Mouse (Mus musculus): ENCODE results near the gene Edn1. TPM values are rescaled to one million over a fixed set of nuclear protein-coding genes. Genes with fewer than 3 reads are reported as not detected.

Edn1 gene
- total RNA-seq, 2 experiments from 2014 or later = 2.0 to 2.1 TPM

- no peak for DNase-seq (ENCODE audit: low spot score in 2 of 2)
Observed at GRCm38 (mm10) chr13:42309804-42310203, 8.5 kb downstream of the Edn1 start.

GRCm38 (mm10) chr13:42315628-42316027, 14.4 kb downstream of the Edn1 start:
- DNase-seq (ENCODE audit: low spot score in 2 of 2) = no peak

- no peak for DNase-seq (ENCODE audit: low spot score in 2 of 2)
Observed at GRCm38 (mm10) chr13:42317808-42318207, 16.5 kb downstream of the Edn1 start.

- no peak for DNase-seq (ENCODE audit: low spot score in 2 of 2)
Observed at GRCm38 (mm10) chr13:42328576-42328975, 27.3 kb downstream of the Edn1 start.

DNA sequence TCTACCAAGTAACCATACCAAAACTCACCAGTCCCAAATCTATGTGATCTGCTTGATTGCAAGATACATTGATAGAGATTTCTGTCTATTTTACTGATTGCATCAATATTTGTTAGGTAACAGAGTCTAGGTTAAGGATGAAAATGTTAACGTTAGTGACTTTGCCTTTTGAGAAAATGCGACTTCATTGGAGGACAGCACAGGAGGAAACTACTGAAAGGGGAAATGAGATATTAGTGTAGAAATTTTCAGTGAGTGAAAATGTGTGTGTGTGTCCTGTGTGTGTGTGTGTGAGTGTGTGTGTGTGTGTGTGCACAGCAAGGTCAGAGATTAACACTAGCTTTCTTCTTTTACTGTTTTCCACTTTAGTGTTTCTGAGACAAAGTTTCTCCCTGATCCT, 29.8 kb downstream of the Edn1 start:
- DNase-seq (ENCODE audit: low spot score in 2 of 2) = no peak

GRCm38 (mm10) chr13:42334981-42335380, 33.7 kb downstream of the Edn1 start:
- no peak for DNase-seq (ENCODE audit: low spot score in 2 of 2)

DNA sequence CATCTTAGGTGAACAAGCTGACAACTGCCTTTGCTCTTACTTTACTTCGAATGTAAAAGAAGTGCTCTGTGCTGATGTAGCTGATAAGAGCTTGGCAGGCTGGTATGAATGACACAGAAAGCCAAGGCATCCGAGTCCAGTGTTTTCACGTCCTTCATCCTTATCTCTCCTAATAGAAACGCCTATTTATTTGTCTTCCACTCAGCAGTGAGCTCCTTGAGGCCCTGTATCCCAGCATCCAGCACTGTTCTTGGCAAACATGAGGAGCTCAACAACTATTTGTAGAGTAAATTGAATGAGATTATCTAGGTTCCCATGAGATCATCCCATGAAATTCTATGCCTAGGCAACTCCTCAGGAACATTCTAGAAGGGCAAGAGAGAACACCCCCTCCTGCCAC, 35.1 kb downstream of the Edn1 start:
- no peak for DNase-seq (ENCODE audit: low spot score in 2 of 2)

GRCm38 (mm10) chr13:42337072-42337471, 35.8 kb downstream of the Edn1 start:
- no peak for DNase-seq (ENCODE audit: low spot score in 2 of 2)

GRCm38 (mm10) chr13:42339466-42339865, 38.2 kb downstream of the Edn1 start:
- DNase-seq (ENCODE audit: low spot score in 2 of 2) = no peak

DNA sequence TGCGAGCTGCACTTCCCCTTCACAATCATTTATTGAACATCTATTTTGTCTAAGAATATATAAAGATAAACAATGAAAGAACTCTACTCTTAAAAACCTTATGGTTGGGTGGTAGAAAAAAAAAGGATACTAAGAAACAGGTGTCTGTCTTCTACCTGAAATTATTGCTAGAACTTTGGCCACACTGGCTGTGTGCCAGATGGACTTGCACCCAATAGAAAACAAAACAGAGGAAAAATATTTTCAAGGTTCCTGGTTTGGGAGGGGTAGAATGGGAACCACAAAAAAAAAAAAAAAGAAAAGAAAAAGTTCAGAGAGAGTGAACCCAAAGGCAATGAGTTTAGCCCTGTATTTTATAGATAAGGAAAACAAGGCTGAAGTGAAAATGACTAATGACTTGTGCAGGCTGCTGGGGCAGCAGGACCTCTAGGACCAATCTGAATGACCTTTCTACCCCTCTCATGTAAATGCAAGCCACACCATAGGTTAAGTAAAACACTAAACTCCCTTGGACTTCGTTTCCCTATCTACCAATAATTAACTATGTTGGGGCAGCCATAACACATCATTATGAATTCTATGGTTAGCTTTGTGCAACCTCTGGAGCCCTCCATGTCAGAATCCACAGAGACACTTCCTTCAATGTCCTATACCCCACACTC, 40.7 kb downstream of the Edn1 start:
- DNase-seq (ENCODE audit: low spot score in 2 of 2) = no peak

- DNase-seq (ENCODE audit: low spot score in 2 of 2) = no peak
Observed at GRCm38 (mm10) chr13:42345439-42345838, 44.2 kb downstream of the Edn1 start.

- no peak for DNase-seq (ENCODE audit: low spot score in 2 of 2)
Observed at GRCm38 (mm10) chr13:42346414-42346813, 45.1 kb downstream of the Edn1 start.

DNA sequence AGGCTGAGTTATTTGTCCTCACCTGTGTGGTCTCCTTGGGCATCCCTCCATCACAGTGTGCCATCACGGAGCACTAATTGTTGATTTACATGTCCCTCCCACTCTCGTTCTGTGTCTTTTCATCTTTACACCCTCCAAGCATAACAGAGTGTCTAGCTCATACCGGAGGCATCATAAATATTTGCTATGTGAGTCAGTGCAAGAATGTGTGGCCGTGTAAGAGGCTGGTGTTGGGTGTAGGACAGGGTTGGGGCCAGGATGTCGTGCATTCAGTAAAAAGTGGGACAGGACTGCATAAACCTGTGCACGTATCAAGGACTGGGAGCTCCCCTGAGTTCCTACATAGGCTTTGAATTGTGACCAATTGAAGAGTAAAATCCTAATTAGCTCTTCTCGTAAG, 50.4 kb downstream of the Edn1 start:
- DNase-seq (ENCODE audit: low spot score in 2 of 2) = no peak

Other genes with a start within 250 kb of the Edn1 start
- gene Hivep1, start 249.5 kb upstream of the Edn1 start, total RNA-seq (2021) = 10 to 100 TPM; 23.3 to 24.8 TPM